Mouse (Mus musculus): ENCODE measurements at regions not wholly inside any gene's neighbourhood (a gene's known extent, or its start where the extent isn't known, plus 50 kb on each side); places are given as distances from the start of the nearest gene placed in this dataset.
A peak's percentile ranks its signal among the peaks of the same experiment; 100 is the strongest.

GRCm38 (mm10) chr1:184304204-184304603, 270.1 kb upstream of the 1700056E22Rik start:
- no peak for DNase-seq (ENCODE audit: low read depth, low spot score)

GRCm38 (mm10) chr1:184298701-184299100, 264.6 kb upstream of the 1700056E22Rik start:
- no peak for DNase-seq (ENCODE audit: low read depth, low spot score)

- no peak for DNase-seq (ENCODE audit: low read depth, low spot score)
Measured at GRCm38 (mm10) chr1:184297001-184297740, 263.1 kb upstream of the 1700056E22Rik start.

GRCm38 (mm10) chr1:184291129-184291528, 257.0 kb upstream of the 1700056E22Rik start:
- no peak for DNase-seq (ENCODE audit: low read depth, low spot score)

GRCm38 (mm10) chr1:184289733-184290416, 255.8 kb upstream of the 1700056E22Rik start:
- DNase-seq (ENCODE audit: low read depth, low spot score) = no peak

GRCm38 (mm10) chr1:184281768-184282167, 247.7 kb upstream of the 1700056E22Rik start:
- DNase-seq (ENCODE audit: low read depth, low spot score) = no peak

- DNase-seq (ENCODE audit: low read depth, low spot score) = no peak
Measured at GRCm38 (mm10) chr1:184279263-184279662, 245.2 kb upstream of the 1700056E22Rik start.

- no peak for DNase-seq (ENCODE audit: low read depth, low spot score)
Measured at GRCm38 (mm10) chr1:184277001-184277400, 242.9 kb upstream of the 1700056E22Rik start.

- DNase-seq (ENCODE audit: low read depth, low spot score) = no peak
Measured at GRCm38 (mm10) chr1:184275877-184276276, 241.8 kb upstream of the 1700056E22Rik start.

GRCm38 (mm10) chr1:184275396-184275795, 241.3 kb upstream of the 1700056E22Rik start:
- no peak for DNase-seq (ENCODE audit: low read depth, low spot score)

GRCm38 (mm10) chr1:184274704-184275103, 240.6 kb upstream of the 1700056E22Rik start:
- DNase-seq (ENCODE audit: low read depth, low spot score) = no peak

- no peak for DNase-seq (ENCODE audit: low read depth, low spot score)
Measured at GRCm38 (mm10) chr1:184273722-184274121, 239.6 kb upstream of the 1700056E22Rik start.

- DNase-seq (ENCODE audit: low read depth, low spot score) = no peak
Measured at GRCm38 (mm10) chr1:184271254-184271653, 237.2 kb upstream of the 1700056E22Rik start.

- peak; percentile 79 for DNase-seq (ENCODE audit: low read depth, low spot score)
Measured at GRCm38 (mm10) chr1:184266051-184266450, 231.9 kb upstream of the 1700056E22Rik start.

GRCm38 (mm10) chr1:184262975-184263374, 228.9 kb upstream of the 1700056E22Rik start:
- peak; percentile 62 for DNase-seq (ENCODE audit: low read depth, low spot score)

GRCm38 (mm10) chr1:184261385-184261727, 227.3 kb upstream of the 1700056E22Rik start:
- DNase-seq (ENCODE audit: low read depth, low spot score) = no peak

- no peak for DNase-seq (ENCODE audit: low read depth, low spot score)
Measured at GRCm38 (mm10) chr1:184260722-184261384, 226.8 kb upstream of the 1700056E22Rik start.

- DNase-seq (ENCODE audit: low read depth, low spot score) = no peak
Measured at GRCm38 (mm10) chr1:184259853-184260252, 225.8 kb upstream of the 1700056E22Rik start.

GRCm38 (mm10) chr1:184257356-184257755, 223.3 kb upstream of the 1700056E22Rik start:
- peak; percentile 41 for DNase-seq (ENCODE audit: low read depth, low spot score)

GRCm38 (mm10) chr1:184254951-184255350, 220.8 kb upstream of the 1700056E22Rik start:
- no peak for DNase-seq (ENCODE audit: low read depth, low spot score)

GRCm38 (mm10) chr1:184244730-184245488, 210.8 kb upstream of the 1700056E22Rik start:
- DNase-seq (ENCODE audit: low read depth, low spot score) = no peak

GRCm38 (mm10) chr1:184244296-184244695, 210.2 kb upstream of the 1700056E22Rik start:
- no peak for DNase-seq (ENCODE audit: low read depth, low spot score)

All from ES-CJ7 (cell line).